Mouse (Mus musculus) neural tube, embryonic 11.5 days (tissue): ENCODE measurements around the gene Col6a3. TPM values are rescaled to one million over a fixed set of nuclear protein-coding genes. Genes with fewer than 3 reads are reported as not detected.

Experiments used
- ATAC-seq: fragments of 200-750 bp; cut with Nextera tagmentation; 2 replicates; pipeline ENCODE4 v1.8.0; 2017; ENCODE audit warnings: moderate number of reproducible peaks, mild to moderate bottlenecking, moderate TSS enrichment, moderate library complexity; ENCODE audit not compliant: insufficient read depth, low FRiP score, low TSS enrichment
- DNase-seq: peaks from one replicate; pipeline ENCODE4 v3.0.0-alpha.2; 2015; ENCODE audit warnings: low spot score
- H3K27ac ChIP-seq: fragments of 300-500 bp; sonication (generic); 2 replicates; pipeline ENCODE4 v1.5.1; 2014; ENCODE audit warnings: low read depth, mild to moderate bottlenecking, low read length
- H3K27me3 ChIP-seq: fragments of 300-500 bp; sonication (generic); 2 replicates; pipeline ENCODE4 v1.6.1; 2014; ENCODE audit warnings: mild to moderate bottlenecking, low read length, mixed read lengths; ENCODE audit not compliant: control insufficient read depth, insufficient read depth
- H3K36me3 ChIP-seq: fragments of 300-500 bp; sonication (generic); 2 replicates; pipeline ENCODE4 v1.6.1; 2014; ENCODE audit warnings: mild to moderate bottlenecking, low read length, moderate library complexity, mixed read lengths; ENCODE audit not compliant: control insufficient read depth, insufficient read depth
- H3K4me1 ChIP-seq: fragments of 300-500 bp; sonication (generic); 2 replicates; pipeline ENCODE4 v1.6.1; 2014; ENCODE audit warnings: low read length, mixed read lengths; ENCODE audit not compliant: control insufficient read depth, insufficient read depth
- H3K4me2 ChIP-seq: fragments of 300-500 bp; sonication (generic); 2 replicates; pipeline ENCODE4 v1.6.1; 2014; ENCODE audit warnings: low read depth, mild to moderate bottlenecking, moderate library complexity
- H3K4me3 ChIP-seq: fragments of 300-500 bp; sonication (generic); 2 replicates; pipeline ENCODE4 v1.5.1; 2014; ENCODE audit warnings: low read depth, low read length
- H3K9ac ChIP-seq: fragments of 300-500 bp; sonication (generic); 2 replicates; pipeline ENCODE4 v1.6.1; 2014; ENCODE audit warnings: mild to moderate bottlenecking, low read length
- H3K9me3 ChIP-seq: fragments of 300-500 bp; sonication (generic); 2 replicates; pipeline ENCODE4 v1.6.1; 2016; ENCODE audit warnings: low read length; ENCODE audit not compliant: control insufficient read depth
- WGBS: fragments of 180-500 bp; shearing (Covaris S2); extraction: QIAGEN DNeasy Blood & Tissue Kit; methylation state at CpG from one replicate; pipeline ENCODE4 v1.1.7; 2014; 5-methylcytosine and 5-hydroxymethylcytosine counted together
- polyA plus RNA-seq: library from polyadenylated mRNA; unstranded; fragments of >200 nt; fragmentation: Nextera tagmentation; extraction: Ambion mirVana; gene quantifications from 2 replicates; pipeline ENCODE4 v1.2.1, GENCODE M21; 2014

Gene Col6a3
- polyA plus RNA-seq, 1 experiment from 2014 or later: 10.1 TPM

- no peaks in the 10 kb centered on the region for H3K36me3 ChIP-seq
- no peak overlapping the region for H3K4me3 ChIP-seq
- peak; percentile 52 for DNase-seq
- no peaks in the 10 kb centered on the region; the same call in 1 of the 2 replicates for H3K4me1 ChIP-seq
- no peak overlapping the region for H3K9ac ChIP-seq
- no peak for ATAC-seq
- no peak overlapping the region for H3K27ac ChIP-seq
- no peaks in the 10 kb centered on the region for H3K27me3 ChIP-seq
- 56% methylated on average over 8 of the region's 8 CpGs for WGBS
- no peak overlapping the region for H3K4me2 ChIP-seq
- no peaks in the 10 kb centered on the region for H3K9me3 ChIP-seq
Measured at GRCm38 (mm10) chr1:90750169-90750568, 93.6 kb downstream of the Col6a3 start.

GRCm38 (mm10) chr1:90748544-90748943 lies 95.2 kb downstream of the Col6a3 start:
- no peaks in the 10 kb centered on the region for H3K27me3 ChIP-seq

DNA sequence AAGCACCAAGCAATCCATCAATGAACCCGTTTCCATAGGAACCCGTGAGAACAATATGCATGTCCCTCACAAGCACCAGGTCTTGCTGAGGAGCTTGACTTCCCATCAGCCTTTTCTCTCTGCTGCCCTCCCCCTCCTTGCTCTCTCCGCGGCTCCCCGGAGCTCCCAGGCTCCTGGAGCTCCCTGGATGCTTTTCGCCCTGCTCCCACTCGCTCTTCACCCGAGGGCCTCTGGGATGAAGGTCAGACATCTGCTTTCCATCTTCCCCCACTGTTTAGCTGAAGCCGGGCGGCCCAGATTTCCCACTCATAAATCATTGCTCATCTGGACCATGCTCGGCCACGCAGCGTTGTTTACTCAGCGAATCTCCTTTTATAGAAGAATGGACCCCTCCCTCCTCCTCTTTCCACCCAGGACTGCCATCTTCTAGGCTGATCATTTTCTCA lies 99.8 kb downstream of the Col6a3 start:
- ATAC-seq: peak; percentile 89
- H3K4me1 ChIP-seq: peaks cover 8% of the 10 kb centered on the region; the same call in 1 of the 2 replicates
- no peaks in the 10 kb centered on the region for H3K9me3 ChIP-seq
- DNase-seq: peak; percentile 87
- peak overlapping the region; percentile 82 for H3K27ac ChIP-seq
- no peaks in the 10 kb centered on the region for H3K27me3 ChIP-seq
- no peaks in the 10 kb centered on the region for H3K36me3 ChIP-seq
- WGBS: 4% methylated on average over 14 of the region's 14 CpGs
- peak overlapping the region; percentile 25; the same call in 1 of the 2 replicates for H3K4me3 ChIP-seq
- peak overlapping the region; percentile 35 for H3K4me2 ChIP-seq
- peak overlapping the region; percentile 40; the same call in 1 of the 2 replicates for H3K9ac ChIP-seq

More at GRCm38 (mm10) chr1:90748544-90748943, 95.2 kb downstream of the Col6a3 start:
- H3K9ac ChIP-seq: no peak overlapping the region
- H3K9me3 ChIP-seq: no peaks in the 10 kb centered on the region
- ATAC-seq: no peak
- H3K4me2 ChIP-seq: no peak overlapping the region
- H3K36me3 ChIP-seq: no peaks in the 10 kb centered on the region
- DNase-seq: no peak
- no peak overlapping the region for H3K4me3 ChIP-seq
- H3K4me1 ChIP-seq: peaks cover 6% of the 10 kb centered on the region; the same call in 1 of the 2 replicates
- 77% methylated on average over 4 of the region's 4 CpGs for WGBS
- no peak overlapping the region for H3K27ac ChIP-seq

DNA sequence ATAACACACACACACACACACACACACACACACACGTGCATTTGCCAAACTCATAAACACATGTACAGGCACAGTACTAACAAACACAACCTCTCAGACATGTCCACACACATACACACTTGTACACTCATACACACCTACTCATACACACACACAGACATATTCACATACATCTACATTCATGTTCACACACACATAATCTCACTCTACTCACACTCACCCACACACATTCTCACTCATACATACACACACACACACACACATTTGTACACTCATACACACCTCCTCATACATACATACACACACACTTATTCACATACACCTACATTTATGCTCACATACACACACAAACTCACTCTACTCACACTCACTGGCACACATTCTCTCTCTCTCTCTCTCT lies 100.3 kb downstream of the Col6a3 start:
- H3K4me1 ChIP-seq: peaks cover 8% of the 10 kb centered on the region; the same call in 1 of the 2 replicates
- ATAC-seq (peak; percentile 58), DNase-seq (no peak)
- H3K9me3 ChIP-seq: no peaks in the 10 kb centered on the region
- H3K9ac ChIP-seq: no peak overlapping the region
- H3K4me3 ChIP-seq: no peak overlapping the region
- H3K4me2 ChIP-seq: no peak overlapping the region
- H3K27ac ChIP-seq: peak overlapping the region; percentile 82
- no peaks in the 10 kb centered on the region for H3K27me3 ChIP-seq
- no peaks in the 10 kb centered on the region for H3K36me3 ChIP-seq
- 64% methylated on average over 1 of the region's 1 CpGs for WGBS

DNA sequence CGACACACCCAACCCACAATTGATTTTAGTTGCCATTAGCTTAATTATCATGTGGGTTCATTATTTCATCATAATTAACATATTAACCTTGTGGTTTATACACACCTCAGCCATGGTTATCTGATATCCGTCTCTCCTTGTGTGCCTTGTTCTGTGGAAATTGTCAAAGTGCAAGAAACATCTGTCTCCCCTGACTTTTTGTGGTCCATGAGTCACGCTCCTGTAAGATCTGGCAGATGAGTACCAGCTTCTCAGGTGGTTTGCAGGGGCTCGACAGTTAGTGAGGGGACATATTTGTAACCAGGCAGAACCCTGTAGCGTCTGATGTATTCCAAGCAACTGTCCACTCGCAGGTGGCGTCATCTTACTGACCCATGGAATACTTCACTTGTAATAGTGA lies 101.1 kb downstream of the Col6a3 start:
- 80% methylated on average over 7 of the region's 7 CpGs for WGBS

GRCm38 (mm10) chr1:90740216-90741170 lies 103.3 kb downstream of the Col6a3 start:
- H3K4me2 ChIP-seq: no peak overlapping the region
- DNase-seq (no peak), ATAC-seq (no peak)
- no peak overlapping the region for H3K9ac ChIP-seq
- no peak overlapping the region for H3K27ac ChIP-seq
- 85% methylated on average over 11 of the region's 11 CpGs for WGBS
- no peaks in the 10 kb centered on the region for H3K36me3 ChIP-seq
- no peak overlapping the region for H3K4me3 ChIP-seq
- H3K4me1 ChIP-seq: peaks cover 8% of the 10 kb centered on the region; the same call in 1 of the 2 replicates
- H3K27me3 ChIP-seq: no peaks in the 10 kb centered on the region
- no peaks in the 10 kb centered on the region for H3K9me3 ChIP-seq

More for the DNA sequence above, 101.1 kb downstream of the Col6a3 start:
- no peak overlapping the region for H3K27ac ChIP-seq
- no peaks in the 10 kb centered on the region for H3K36me3 ChIP-seq
- H3K27me3 ChIP-seq: no peaks in the 10 kb centered on the region
- no peak overlapping the region for H3K9ac ChIP-seq
- H3K9me3 ChIP-seq: no peaks in the 10 kb centered on the region
- DNase-seq (no peak), ATAC-seq (no peak)
- no peak overlapping the region for H3K4me3 ChIP-seq
- H3K4me2 ChIP-seq: no peak overlapping the region
- H3K4me1 ChIP-seq: peaks cover 8% of the 10 kb centered on the region; the same call in 1 of the 2 replicates

- Histone ChIP-seq H3K9ac (no peak overlapping the region), H3K9me3 (no peaks in the 10 kb centered on the region), H3K36me3 (no peaks in the 10 kb centered on the region), H3K27me3 (no peaks in the 10 kb centered on the region), H3K4me3 (no peak overlapping the region), H3K4me1 (peaks cover 2% of the 10 kb centered on the region; the same call in 1 of the 2 replicates), H3K4me2 (no peak overlapping the region), H3K27ac (no peak overlapping the region)
- DNase-seq (no peak), ATAC-seq (no peak)
- WGBS: 91% methylated on average over 2 of the region's 2 CpGs
Measured at GRCm38 (mm10) chr1:90738913-90739312, 104.9 kb downstream of the Col6a3 start.

- Histone ChIP-seq H3K4me2 (no peak overlapping the region), H3K36me3 (no peaks in the 10 kb centered on the region), H3K4me1 (no peaks in the 10 kb centered on the region), H3K4me3 (no peak overlapping the region), H3K27ac (no peak overlapping the region), H3K9me3 (no peaks in the 10 kb centered on the region), H3K9ac (no peak overlapping the region), H3K27me3 (no peaks in the 10 kb centered on the region)
- DNase-seq (no peak), ATAC-seq (no peak)
- 87% methylated on average over 3 of the region's 3 CpGs for WGBS
Measured at GRCm38 (mm10) chr1:90729466-90729865, 114.3 kb downstream of the Col6a3 start.
